Mouse (Mus musculus) midbrain, embryonic 15.5 days (tissue): ENCODE measurements around the gene Ppfibp2. TPM values are rescaled to one million over a fixed set of nuclear protein-coding genes. Genes with fewer than 3 reads are reported as not detected.

ENCODE experiments used
- ATAC-seq: fragments of 200-750 bp; cut with Nextera tagmentation; replicated peaks from 2 replicates; pipeline ENCODE4 v1.8.0; 2017; ENCODE audit warnings: moderate TSS enrichment
- H3K27ac ChIP-seq: fragments of 300-500 bp; sonication (generic); 2 replicates; pipeline ENCODE4 v1.5.1; 2015; ENCODE audit warnings: mild to moderate bottlenecking, inconsistent platforms
- H3K27me3 ChIP-seq: fragments of 300-500 bp; sonication (generic); replicated peaks from 2 replicates; pipeline ENCODE4 v1.6.1; 2015; ENCODE audit warnings: inconsistent platforms
- H3K36me3 ChIP-seq: fragments of 300-500 bp; sonication (generic); replicated peaks from 2 replicates; pipeline ENCODE4 v1.6.1; 2015; ENCODE audit warnings: inconsistent platforms
- H3K4me1 ChIP-seq: fragments of 300-500 bp; sonication (generic); 2 replicates; pipeline ENCODE4 v1.6.1; 2015; ENCODE audit warnings: inconsistent platforms
- H3K4me2 ChIP-seq: fragments of 300-500 bp; sonication (generic); 2 replicates; pipeline ENCODE4 v1.6.1; 2015; ENCODE audit warnings: inconsistent platforms, mild to moderate bottlenecking, moderate library complexity
- H3K4me3 ChIP-seq: fragments of 300-500 bp; sonication (generic); 2 replicates; pipeline ENCODE4 v1.5.1; 2015; ENCODE audit warnings: mild to moderate bottlenecking, inconsistent platforms
- H3K9ac ChIP-seq: fragments of 300-500 bp; sonication (generic); 2 replicates; pipeline ENCODE4 v1.6.1; 2015; ENCODE audit warnings: mild to moderate bottlenecking, inconsistent platforms
- H3K9me3 ChIP-seq: fragments of 300-500 bp; sonication (generic); 2 replicates; pipeline ENCODE4 v1.6.1; 2016; ENCODE audit warnings: inconsistent platforms
- WGBS: fragments of 180-500 bp; shearing (Covaris S2); methylation state at CpG from one replicate; pipeline ENCODE4 v1.1.7; 2015; ENCODE audit warnings: mixed read lengths; 5-methylcytosine and 5-hydroxymethylcytosine counted together
- polyA plus RNA-seq: library from polyadenylated mRNA; unstranded; fragments of >200 nt; fragmentation: Nextera tagmentation; extraction: Ambion mirVana; gene quantifications from 2 replicates; pipeline ENCODE4 v1.2.1, GENCODE M21; 2015

Gene Ppfibp2
- polyA plus RNA-seq, 1 experiment from 2014 or later, result 1.5 TPM

GRCm38 (mm10) chr7:107651821-107652220, 56.8 kb downstream of the Ppfibp2 start:
- WGBS, result 58% methylated on average over 1 of the region's 1 CpGs
- no peak for ATAC-seq
- H3K27ac ChIP-seq, result no peak overlapping the region

GRCm38 (mm10) chr7:107656451-107656850, 61.4 kb downstream of the Ppfibp2 start:
- H3K9me3 ChIP-seq, result no peaks in the 10 kb centered on the region
- H3K36me3 ChIP-seq, result no peaks in the 10 kb centered on the region
- H3K4me3 ChIP-seq, result no peak overlapping the region
- WGBS, result 92% methylated on average over 6 of the region's 6 CpGs
- H3K4me2 ChIP-seq, result no peak overlapping the region
- no peak overlapping the region for H3K27ac ChIP-seq
- no peaks in the 10 kb centered on the region for H3K27me3 ChIP-seq
- no peak overlapping the region for H3K9ac ChIP-seq
- ATAC-seq, result no peak
- no peaks in the 10 kb centered on the region for H3K4me1 ChIP-seq

More at GRCm38 (mm10) chr7:107651821-107652220, 56.8 kb downstream of the Ppfibp2 start:
- Histone ChIP-seq H3K4me2 (no peak overlapping the region), H3K9ac (no peak overlapping the region), H3K27me3 (no peaks in the 10 kb centered on the region), H3K4me1 (no peaks in the 10 kb centered on the region), H3K4me3 (no peak overlapping the region), H3K9me3 (no peaks in the 10 kb centered on the region), H3K36me3 (no peaks in the 10 kb centered on the region)

- H3K27ac ChIP-seq, result no peak overlapping the region
- H3K4me1 ChIP-seq, result peaks cover 6% of the 10 kb centered on the region
- ATAC-seq, result no peak
- H3K4me2 ChIP-seq, result no peak overlapping the region
- H3K27me3 ChIP-seq, result no peaks in the 10 kb centered on the region
- H3K9ac ChIP-seq, result no peak overlapping the region
- no peak overlapping the region for H3K4me3 ChIP-seq
- no peaks in the 10 kb centered on the region for H3K9me3 ChIP-seq
- no peaks in the 10 kb centered on the region for H3K36me3 ChIP-seq
- WGBS, result 87% methylated on average over 8 of the region's 8 CpGs
These were observed 64.3 kb downstream of the Ppfibp2 start for GRCm38 (mm10) chr7:107659186-107659918.

GRCm38 (mm10) chr7:107661189-107661842, 66.3 kb downstream of the Ppfibp2 start:
- no peak overlapping the region for H3K27ac ChIP-seq
- H3K4me2 ChIP-seq, result no peak overlapping the region
- H3K4me1 ChIP-seq, result peaks cover 23% of the 10 kb centered on the region
- H3K27me3 ChIP-seq, result no peaks in the 10 kb centered on the region
- no peak overlapping the region for H3K4me3 ChIP-seq
- WGBS, result 14% methylated on average over 8 of the region's 8 CpGs
- peak; percentile 74 for ATAC-seq
- no peak overlapping the region for H3K9ac ChIP-seq
- no peaks in the 10 kb centered on the region for H3K9me3 ChIP-seq
- H3K36me3 ChIP-seq, result no peaks in the 10 kb centered on the region

- H3K9me3 ChIP-seq, result no peaks in the 10 kb centered on the region
- no peaks in the 10 kb centered on the region for H3K27me3 ChIP-seq
- no peak overlapping the region for H3K4me2 ChIP-seq
- peaks cover 29% of the 10 kb centered on the region for H3K4me1 ChIP-seq
- no peak overlapping the region for H3K27ac ChIP-seq
- no peak for ATAC-seq
- no peaks in the 10 kb centered on the region for H3K36me3 ChIP-seq
- 58% methylated on average over 5 of the region's 5 CpGs for WGBS
- no peak overlapping the region for H3K9ac ChIP-seq
- no peak overlapping the region for H3K4me3 ChIP-seq
These were observed 66.9 kb downstream of the Ppfibp2 start for GRCm38 (mm10) chr7:107661843-107662281.

GRCm38 (mm10) chr7:107663621-107664020, 68.6 kb downstream of the Ppfibp2 start:
- H3K4me2 ChIP-seq, result no peak overlapping the region
- no peak overlapping the region for H3K27ac ChIP-seq
- no peaks in the 10 kb centered on the region for H3K36me3 ChIP-seq
- H3K4me1 ChIP-seq, result peaks cover 29% of the 10 kb centered on the region
- WGBS, result 77% methylated on average over 6 of the region's 6 CpGs
- no peaks in the 10 kb centered on the region for H3K27me3 ChIP-seq
- H3K9me3 ChIP-seq, result no peaks in the 10 kb centered on the region
- H3K4me3 ChIP-seq, result no peak overlapping the region
- H3K9ac ChIP-seq, result no peak overlapping the region
- no peak for ATAC-seq

- Histone ChIP-seq H3K4me1 (peaks cover 29% of the 10 kb centered on the region), H3K9me3 (no peaks in the 10 kb centered on the region), H3K27ac (peak overlapping the region; percentile 42; the same call in 1 of the 2 replicates), H3K4me2 (no peak overlapping the region), H3K36me3 (no peaks in the 10 kb centered on the region), H3K27me3 (no peaks in the 10 kb centered on the region), H3K9ac (no peak overlapping the region), H3K4me3 (no peak overlapping the region)
- 43% methylated on average over 8 of the region's 8 CpGs for WGBS
- peak; percentile 32 for ATAC-seq
These were observed 69.4 kb downstream of the Ppfibp2 start for GRCm38 (mm10) chr7:107664063-107665056.

GRCm38 (mm10) chr7:107665221-107665585, 70.2 kb downstream of the Ppfibp2 start:
- no peak overlapping the region for H3K9ac ChIP-seq
- H3K4me3 ChIP-seq, result no peak overlapping the region
- 40% methylated on average over 4 of the region's 4 CpGs for WGBS

GRCm38 (mm10) chr7:107665586-107666261, 70.7 kb downstream of the Ppfibp2 start:
- H3K9ac ChIP-seq, result no peak overlapping the region
- ATAC-seq, result peak; percentile 53

More at GRCm38 (mm10) chr7:107665221-107665585, 70.2 kb downstream of the Ppfibp2 start:
- Histone ChIP-seq H3K27me3 (no peaks in the 10 kb centered on the region), H3K9me3 (no peaks in the 10 kb centered on the region), H3K4me2 (0 out of 2 replicates have a peak overlapping the region, but pooled peaks have one; percentile 21), H3K4me1 (peaks cover 29% of the 10 kb centered on the region), H3K27ac (peak overlapping the region; percentile 36; the same call in 1 of the 2 replicates), H3K36me3 (no peaks in the 10 kb centered on the region)
- ATAC-seq, result peak; percentile 10; the same call in 1 of the 2 replicates

GRCm38 (mm10) chr7:107666262-107666902, 71.4 kb downstream of the Ppfibp2 start:
- Histone ChIP-seq H3K27ac (0 out of 2 replicates have a peak overlapping the region, but pooled peaks have one; percentile 36), H3K36me3 (no peaks in the 10 kb centered on the region), H3K27me3 (no peaks in the 10 kb centered on the region), H3K9ac (no peak overlapping the region), H3K4me3 (peak overlapping the region; percentile 9), H3K9me3 (no peaks in the 10 kb centered on the region), H3K4me1 (peaks cover 29% of the 10 kb centered on the region), H3K4me2 (peak overlapping the region; percentile 21)
- 48% methylated on average over 13 of the region's 13 CpGs for WGBS
- ATAC-seq, result no peak

More at GRCm38 (mm10) chr7:107665586-107666261, 70.7 kb downstream of the Ppfibp2 start:
- Histone ChIP-seq H3K4me3 (peak overlapping the region; percentile 9), H3K4me1 (peaks cover 29% of the 10 kb centered on the region), H3K4me2 (peak overlapping the region; percentile 21), H3K36me3 (no peaks in the 10 kb centered on the region), H3K9me3 (no peaks in the 10 kb centered on the region), H3K27ac (peak overlapping the region; percentile 36; the same call in 1 of the 2 replicates), H3K27me3 (no peaks in the 10 kb centered on the region)
- 10% methylated on average over 9 of the region's 9 CpGs for WGBS

- no peak overlapping the region for H3K4me3 ChIP-seq
- no peaks in the 10 kb centered on the region for H3K36me3 ChIP-seq
- no peak for ATAC-seq
- H3K4me2 ChIP-seq, result no peak overlapping the region
- no peak overlapping the region for H3K9ac ChIP-seq
- H3K27ac ChIP-seq, result no peak overlapping the region
- no peaks in the 10 kb centered on the region for H3K9me3 ChIP-seq
- WGBS, result 93% methylated on average over 5 of the region's 5 CpGs
- H3K27me3 ChIP-seq, result no peaks in the 10 kb centered on the region
- peaks cover 29% of the 10 kb centered on the region for H3K4me1 ChIP-seq
These were observed 73.5 kb downstream of the Ppfibp2 start for GRCm38 (mm10) chr7:107668514-107668913.
